Mouse (Mus musculus): Measurements from ENCODE around the gene Gipc2. TPM values are rescaled to one million over a fixed set of nuclear protein-coding genes. Genes with fewer than 3 reads are reported as not detected.

The Gipc2 gene
- polyA plus RNA-seq, 1 experiment, result 1.2 TPM

- TF ChIP-seq POLR2A (IDR thresholded peaks at IDR 0.05; ENCODE audit: borderline replicate concordance, low read depth, low read length), result no peak
- no peak for TF ChIP-seq CTCF (IDR thresholded peaks at IDR 0.05; ENCODE audit: low read depth, low read length)
- no peaks in the 10 kb centered on the region for H3K4me1 ChIP-seq (ENCODE audit: control insufficient read depth, insufficient read depth, low read length)
- H3K27ac ChIP-seq (ENCODE audit: insufficient read depth, low read depth, low read length), result no peak overlapping the region
- no peak overlapping the region for H3K4me3 ChIP-seq (ENCODE audit: insufficient read depth, low read length)
These were observed 99.3 kb downstream of the Gipc2 start for GRCm38 (mm10) chr3:152066696-152067095.

GRCm38 (mm10) chr3:152065806-152066205 is 100.2 kb downstream of the Gipc2 start:
- H3K4me3 ChIP-seq (ENCODE audit: insufficient read depth, low read length), result no peak overlapping the region
- no peaks in the 10 kb centered on the region for H3K4me1 ChIP-seq (ENCODE audit: control insufficient read depth, insufficient read depth, low read length)
- no peak overlapping the region for H3K27ac ChIP-seq (ENCODE audit: insufficient read depth, low read depth, low read length)
- TF ChIP-seq CTCF (IDR thresholded peaks at IDR 0.05; ENCODE audit: low read depth, low read length) (no peak), POLR2A (IDR thresholded peaks at IDR 0.05; ENCODE audit: borderline replicate concordance, low read depth, low read length) (no peak)

- no peak for TF ChIP-seq POLR2A (IDR thresholded peaks at IDR 0.05; ENCODE audit: borderline replicate concordance, low read depth, low read length)
- TF ChIP-seq CTCF (IDR thresholded peaks at IDR 0.05; ENCODE audit: low read depth, low read length), result no peak
- Histone ChIP-seq H3K4me1 (ENCODE audit: control insufficient read depth, insufficient read depth, low read length) (no peaks in the 10 kb centered on the region), H3K4me3 (ENCODE audit: insufficient read depth, low read length) (no peak overlapping the region), H3K27ac (ENCODE audit: insufficient read depth, low read depth, low read length) (no peak overlapping the region)
These were observed 101.9 kb downstream of the Gipc2 start for GRCm38 (mm10) chr3:152064166-152064565.

GRCm38 (mm10) chr3:152062806-152063205 is 103.2 kb downstream of the Gipc2 start:
- Histone ChIP-seq H3K27ac (ENCODE audit: insufficient read depth, low read depth, low read length) (no peak overlapping the region), H3K4me1 (ENCODE audit: control insufficient read depth, insufficient read depth, low read length) (peaks cover 11% of the 10 kb centered on the region), H3K4me3 (ENCODE audit: insufficient read depth, low read length) (no peak overlapping the region)
- TF ChIP-seq CTCF (IDR thresholded peaks at IDR 0.05; ENCODE audit: low read depth, low read length) (no peak), POLR2A (IDR thresholded peaks at IDR 0.05; ENCODE audit: borderline replicate concordance, low read depth, low read length) (no peak)

- Histone ChIP-seq H3K4me3 (ENCODE audit: insufficient read depth, low read length) (no peak overlapping the region), H3K4me1 (ENCODE audit: control insufficient read depth, insufficient read depth, low read length) (peaks cover 15% of the 10 kb centered on the region), H3K27ac (ENCODE audit: insufficient read depth, low read depth, low read length) (no peak overlapping the region)
- no peak for TF ChIP-seq POLR2A (IDR thresholded peaks at IDR 0.05; ENCODE audit: borderline replicate concordance, low read depth, low read length)
- TF ChIP-seq CTCF (IDR thresholded peaks at IDR 0.05; ENCODE audit: low read depth, low read length), result no peak
These were observed 104.9 kb downstream of the Gipc2 start for GRCm38 (mm10) chr3:152061145-152061544.

- H3K4me3 ChIP-seq (ENCODE audit: insufficient read depth, low read length), result no peak overlapping the region
- peak overlapping the region; percentile 78 for H3K27ac ChIP-seq (ENCODE audit: insufficient read depth, low read depth, low read length)
- TF ChIP-seq CTCF (IDR thresholded peaks at IDR 0.05; ENCODE audit: low read depth, low read length), result no peak
- H3K4me1 ChIP-seq (ENCODE audit: control insufficient read depth, insufficient read depth, low read length), result peaks cover 22% of the 10 kb centered on the region
These were observed 107.8 kb downstream of the Gipc2 start for GRCm38 (mm10) chr3:152058235-152058634.

GRCm38 (mm10) chr3:152054260-152054659 is 111.8 kb downstream of the Gipc2 start:
- peak overlapping the region; percentile 38; the same call in 1 of the 2 replicates for H3K27ac ChIP-seq (ENCODE audit: insufficient read depth, low read depth, low read length)
- TF ChIP-seq POLR2A (IDR thresholded peaks at IDR 0.05; ENCODE audit: borderline replicate concordance, low read depth, low read length) (no peak), CTCF (IDR thresholded peaks at IDR 0.05; ENCODE audit: low read depth, low read length) (no peak)
- H3K4me1 ChIP-seq (ENCODE audit: control insufficient read depth, insufficient read depth, low read length), result peaks cover 22% of the 10 kb centered on the region
- no peak overlapping the region for H3K4me3 ChIP-seq (ENCODE audit: insufficient read depth, low read length)

GRCm38 (mm10) chr3:152051959-152052358 is 114.1 kb downstream of the Gipc2 start:
- Histone ChIP-seq H3K4me3 (ENCODE audit: insufficient read depth, low read length) (no peak overlapping the region), H3K27ac (ENCODE audit: insufficient read depth, low read depth, low read length) (no peak overlapping the region), H3K4me1 (ENCODE audit: control insufficient read depth, insufficient read depth, low read length) (peaks cover 6% of the 10 kb centered on the region)
- TF ChIP-seq CTCF (IDR thresholded peaks at IDR 0.05; ENCODE audit: low read depth, low read length), result no peak
- TF ChIP-seq POLR2A (IDR thresholded peaks at IDR 0.05; ENCODE audit: borderline replicate concordance, low read depth, low read length), result no peak

GRCm38 (mm10) chr3:152047914-152048313 is 118.1 kb downstream of the Gipc2 start:
- 0 out of 2 replicates have a peak, but pooled peaks cover 2% of the 10 kb centered on the region for H3K4me1 ChIP-seq (ENCODE audit: control insufficient read depth, insufficient read depth, low read length)
- no peak overlapping the region for H3K4me3 ChIP-seq (ENCODE audit: insufficient read depth, low read length)
- H3K27ac ChIP-seq (ENCODE audit: insufficient read depth, low read depth, low read length), result no peak overlapping the region
- no peak for TF ChIP-seq POLR2A (IDR thresholded peaks at IDR 0.05; ENCODE audit: borderline replicate concordance, low read depth, low read length)
- no peak for TF ChIP-seq CTCF (IDR thresholded peaks at IDR 0.05; ENCODE audit: low read depth, low read length)

GRCm38 (mm10) chr3:152046895-152047294 is 119.1 kb downstream of the Gipc2 start:
- Histone ChIP-seq H3K4me1 (ENCODE audit: control insufficient read depth, insufficient read depth, low read length) (0 out of 2 replicates have a peak, but pooled peaks cover 2% of the 10 kb centered on the region), H3K4me3 (ENCODE audit: insufficient read depth, low read length) (no peak overlapping the region), H3K27ac (ENCODE audit: insufficient read depth, low read depth, low read length) (no peak overlapping the region)
- TF ChIP-seq POLR2A (IDR thresholded peaks at IDR 0.05; ENCODE audit: borderline replicate concordance, low read depth, low read length), result no peak
- no peak for TF ChIP-seq CTCF (IDR thresholded peaks at IDR 0.05; ENCODE audit: low read depth, low read length)

Other genes starting within 250 kb of the Gipc2 start
- gene Dnajb4, start 44.1 kb upstream of the Gipc2 start, polyA plus RNA-seq (2012; ENCODE audit: insufficient read depth, insufficient read length, missing spikeins), result 20.5 and 26.0 TPM in 2 replicates
- gene Fubp1, start 44.2 kb upstream of the Gipc2 start, polyA plus RNA-seq (2012; ENCODE audit: insufficient read depth, insufficient read length, missing spikeins), result 49.4 and 50.8 TPM in 2 replicates
- gene Nexn, start 100.1 kb upstream of the Gipc2 start, polyA plus RNA-seq (2012; ENCODE audit: insufficient read depth, insufficient read length, missing spikeins), result 1.5 and 1.6 TPM in 2 replicates
- 3.9 and 4.8 TPM in 2 replicates for gene Miga1, start 174.2 kb upstream of the Gipc2 start, polyA plus RNA-seq (2012; ENCODE audit: insufficient read depth, insufficient read length, missing spikeins)
- gene Usp33, start 180.2 kb upstream of the Gipc2 start, polyA plus RNA-seq (2012; ENCODE audit: insufficient read depth, insufficient read length, missing spikeins), result 36.1 TPM in 2 replicates
- gene Zzz3, start 229.2 kb upstream of the Gipc2 start, polyA plus RNA-seq (2012; ENCODE audit: insufficient read depth, insufficient read length, missing spikeins), result 32.0 and 40.5 TPM in 2 replicates

Data from bone marrow macrophage, adult 2 months (primary cell).